Mouse (Mus musculus) ES-CJ7 (cell line): ENCODE measurements at regions not wholly inside any gene's neighbourhood (a gene's known extent, or its start where the extent isn't known, plus 50 kb on each side); places are given as distances from the start of the nearest gene placed in this dataset.
"Not testable (repeated sequence)": the region's sequence is repeated elsewhere in the genome, so short reads cannot be mapped to it uniquely, and the experiment has no call there.

Experiments
- DNase-seq: peaks from one replicate; pipeline ENCODE4 v3.0.0; 2011; ENCODE audit warnings: low read depth, low spot score

- no peak for DNase-seq
Observed at GRCm38 (mm10) chr2:147989616-147990015, 57.2 kb downstream of the Foxa2 start.

- no peak for DNase-seq
Observed at GRCm38 (mm10) chr2:147988586-147988985, 58.2 kb downstream of the Foxa2 start.

- no peak for DNase-seq
Observed at GRCm38 (mm10) chr2:147985261-147985575, 61.6 kb downstream of the Foxa2 start.

- DNase-seq = no peak
Observed at GRCm38 (mm10) chr2:147984547-147985260, 62.1 kb downstream of the Foxa2 start.

GRCm38 (mm10) chr2:147980929-147981479 lies 65.8 kb downstream of the Foxa2 start:
- DNase-seq = no peak

- DNase-seq = no peak
Observed at GRCm38 (mm10) chr2:147980408-147980807, 66.4 kb downstream of the Foxa2 start.

- DNase-seq = no peak
Observed at GRCm38 (mm10) chr2:147979660-147980364, 67.0 kb downstream of the Foxa2 start.

- DNase-seq = no peak
Observed at GRCm38 (mm10) chr2:147979001-147979400, 67.8 kb downstream of the Foxa2 start.

- no peak for DNase-seq
Observed at GRCm38 (mm10) chr2:147974776-147975175, 72.0 kb downstream of the Foxa2 start.

- DNase-seq = peak; percentile 33
Observed at GRCm38 (mm10) chr2:147968671-147969070, 78.1 kb downstream of the Foxa2 start.

- no peak for DNase-seq
Observed at GRCm38 (mm10) chr2:147967829-147968529, 78.8 kb downstream of the Foxa2 start.

- DNase-seq = not testable (repeated sequence)
Observed at GRCm38 (mm10) chr2:147963284-147963683, 83.5 kb downstream of the Foxa2 start.

GRCm38 (mm10) chr2:147961633-147962032 lies 85.1 kb downstream of the Foxa2 start:
- no peak for DNase-seq

GRCm38 (mm10) chr2:147954183-147954582 lies 92.6 kb downstream of the Foxa2 start:
- no peak for DNase-seq

- no peak for DNase-seq
Observed at GRCm38 (mm10) chr2:147951233-147951632, 95.5 kb downstream of the Foxa2 start.

- no peak for DNase-seq
Observed at GRCm38 (mm10) chr2:147944171-147945040, 102.4 kb downstream of the Foxa2 start.

- DNase-seq = no peak
Observed at GRCm38 (mm10) chr2:147942591-147942990, 104.2 kb downstream of the Foxa2 start.

GRCm38 (mm10) chr2:147941319-147941718 lies 105.5 kb downstream of the Foxa2 start:
- no peak for DNase-seq

- DNase-seq = no peak
Observed at GRCm38 (mm10) chr2:147932494-147932893, 114.3 kb downstream of the Foxa2 start.

- no peak for DNase-seq
Observed at GRCm38 (mm10) chr2:147929031-147929711, 117.6 kb downstream of the Foxa2 start.
